Mouse (Mus musculus): ENCODE results near the gene Gm49395. TPM values are rescaled to one million over a fixed set of nuclear protein-coding genes. Genes with fewer than 3 reads are reported as not detected.

Gene Gm49395
- 1.8 and 4.4 TPM in 2 replicates for polyA plus RNA-seq (2021; fragmentation: Nextera tagmentation)
- long read RNA-seq, experiment 1, partial matches to known transcripts: 0 of 1 reads
- long read RNA-seq, experiment 1, other reads (novel, unspliced or antisense): 0 of 1 reads
- long read RNA-seq, experiment 2, partial matches to known transcripts: 0 of 1 reads
- long read RNA-seq, experiment 2, other reads (novel, unspliced or antisense): 1 of 1 reads

DNA sequence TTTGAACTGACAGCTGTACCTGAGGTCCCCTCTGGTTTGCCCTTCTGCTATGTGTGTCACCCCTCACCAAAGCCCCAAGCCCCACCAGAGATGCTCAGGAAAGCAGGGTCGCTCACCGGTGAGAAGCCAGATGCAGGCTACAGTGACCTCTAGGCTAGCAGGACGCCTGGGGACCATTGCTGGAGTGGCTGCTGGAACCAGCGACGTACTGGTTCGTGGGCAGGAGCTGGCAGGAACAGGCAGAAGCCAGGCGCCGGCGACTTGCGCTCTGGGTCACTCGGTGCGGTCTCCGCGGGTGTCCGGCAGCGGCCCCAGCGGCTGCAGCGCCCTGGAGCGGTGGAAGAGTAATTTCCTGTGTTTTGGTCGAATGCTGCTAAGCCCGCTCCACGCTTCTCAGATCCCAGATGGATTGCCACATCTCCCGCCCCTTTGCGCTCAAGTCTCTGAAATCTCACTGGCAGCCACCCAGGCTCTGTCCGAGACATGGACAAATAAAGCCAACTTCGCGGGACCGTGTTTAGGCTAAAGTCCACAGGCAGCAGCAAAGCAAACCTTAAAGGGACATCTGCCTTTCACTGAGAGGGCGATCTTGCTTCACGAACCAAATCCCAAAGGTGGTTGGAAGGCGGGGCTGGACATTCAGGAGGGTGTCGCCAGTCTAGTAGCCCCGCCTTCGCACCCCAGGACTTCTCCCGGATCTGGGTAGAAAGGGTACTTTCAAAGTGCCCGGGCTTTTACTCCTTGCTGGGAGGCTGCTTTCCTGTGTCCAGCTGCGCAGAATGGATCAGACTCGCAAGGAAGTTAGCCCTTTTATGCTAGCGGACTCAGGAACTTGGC lies at the start of gene Gm49395, which contains the start of gene Itga1:
Gene Gm49395, minus strand, starts transcription at position 567 of the 837 bp plus-strand sequence.
Gene Itga1, minus strand, starts transcription at position 610 of the 837 bp plus-strand sequence.

DNA sequence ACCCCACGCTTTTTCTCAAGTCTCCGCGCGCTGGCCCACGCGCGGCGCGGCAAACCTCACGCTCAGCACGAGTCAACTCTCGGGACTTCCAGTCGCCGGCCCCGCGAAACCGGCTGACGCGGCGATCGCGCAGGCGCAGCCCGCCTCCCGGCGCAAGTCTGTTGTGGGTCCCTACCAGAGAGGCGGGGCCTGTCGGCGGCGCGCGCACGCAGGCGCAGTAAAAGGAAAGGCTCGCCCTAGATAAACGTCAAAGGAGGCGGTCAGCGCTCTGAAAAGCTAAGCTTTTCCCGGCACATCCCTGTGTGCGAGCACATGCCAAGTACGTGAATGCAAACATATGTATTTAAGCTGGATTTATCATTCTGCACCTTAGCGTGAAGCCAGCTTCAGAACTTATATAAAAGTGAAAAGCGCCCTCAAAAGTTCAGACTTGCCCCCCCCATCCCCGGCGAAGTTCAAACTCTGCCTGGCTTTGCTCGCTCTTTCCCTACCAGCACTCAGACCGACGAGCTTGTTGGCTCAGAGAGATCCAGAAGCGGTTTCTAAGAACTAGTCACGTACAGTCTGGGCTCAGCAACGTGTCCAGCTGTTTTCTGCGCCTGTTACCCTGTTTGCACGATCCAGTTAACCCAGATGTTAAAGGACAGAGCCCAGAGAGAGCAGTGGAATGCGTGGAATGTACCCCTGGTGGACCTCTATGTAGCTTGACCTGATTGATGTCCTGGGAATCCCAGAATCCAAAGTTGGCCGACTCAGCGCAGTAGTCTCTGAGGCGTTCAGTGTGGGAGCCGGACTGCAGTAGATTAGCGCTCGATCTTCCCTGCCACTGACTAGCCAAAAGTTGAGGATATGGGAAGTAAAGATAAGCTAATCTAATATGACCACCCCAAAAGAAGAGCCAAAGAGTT lies 11.4 kb downstream of the Gm49395 start, which contains the start of gene Pelo:
Gene Pelo, minus strand, starts transcription at position 118 of the 908 bp plus-strand sequence.

Other genes starting within 250 kb of the Gm49395 start
- gene Itga2, start 169.8 kb downstream of the Gm49395 start, polyA plus RNA-seq (2021; fragmentation: Nextera tagmentation): 0.03 and 0.24 TPM in 2 replicates
- gene Pelo, start 11.7 kb downstream of the Gm49395 start, polyA plus RNA-seq (2021; fragmentation: Nextera tagmentation): 1.6 and 1.8 TPM in 2 replicates
- 0.92 and 1.0 TPM in 2 replicates for gene Itga1, start within 50 bp of the Gm49395 start, polyA plus RNA-seq (2021; fragmentation: Nextera tagmentation)